Mouse (Mus musculus) myocyte (in vitro differentiated cells): ENCODE results near the gene Fuz. TPM values are rescaled to one million over a fixed set of nuclear protein-coding genes. Genes with fewer than 3 reads are reported as not detected.
A peak's percentile ranks its signal among the peaks of the same experiment; 100 is the strongest.

Experiments used
- H3K27me3 ChIP-seq: one replicate; pipeline ENCODE4 v1.6.1; 2011; ENCODE audit not compliant: control insufficient read depth, insufficient read depth, insufficient read length
- H3K36me3 ChIP-seq: one replicate; pipeline ENCODE4 v1.6.1; 2011; ENCODE audit not compliant: control insufficient read depth, insufficient read depth
- H3K4me2 ChIP-seq: one replicate; pipeline ENCODE4 v1.6.1; 2011; ENCODE audit warnings: low read depth, control low read depth
- H3K4me3 ChIP-seq: one replicate; pipeline ENCODE4 v1.5.1; 2011; ENCODE audit warnings: mild to moderate bottlenecking, control low read depth, moderate library complexity
- H3K79me2 ChIP-seq: one replicate; pipeline ENCODE4 v1.6.1; 2011; ENCODE audit not compliant: control insufficient read depth, insufficient read depth
- H3ac ChIP-seq: one replicate; pipeline ENCODE4 v1.6.1; 2011; ENCODE audit not compliant: control insufficient read depth, insufficient read length
- CEBPB ChIP-seq: IDR thresholded peaks from 2 replicates; pipeline ENCODE4 v1.6.1; 2011; ENCODE audit warnings: mild to moderate bottlenecking, moderate library complexity; ENCODE audit not compliant: poor library complexity, insufficient read depth, severe bottlenecking
- E2F4 ChIP-seq: IDR thresholded peaks from one replicate; pipeline ENCODE4 v1.6.1; 2011; ENCODE audit warnings: mild to moderate bottlenecking, control low read depth, moderate library complexity; ENCODE audit not compliant: insufficient read depth
- MAX ChIP-seq: IDR thresholded peaks from one replicate; pipeline ENCODE4 v1.6.1; 2011; ENCODE audit warnings: low read depth, mild to moderate bottlenecking, control low read depth
- MYOD1 ChIP-seq, 3 experiments: IDR thresholded peaks; one replicate each; pipeline ENCODE4 v1.6.1; 2011; ENCODE audit warnings: control low read depth in 2 of 3, low read depth in 2 of 3, mild to moderate bottlenecking in 2 of 3, moderate library complexity in 1 of 3; ENCODE audit not compliant: insufficient read length in 2 of 3, control insufficient read depth in 1 of 3
- MYOG ChIP-seq, 3 experiments: IDR thresholded peaks; one replicate each; pipeline ENCODE4 v1.6.1; 2011; ENCODE audit warnings: control low read depth in 2 of 3, low read depth in 2 of 3, mild to moderate bottlenecking in 2 of 3; ENCODE audit not compliant: insufficient read length in 2 of 3, control insufficient read depth in 1 of 3, insufficient read depth in 1 of 3
- POLR2A ChIP-seq: IDR thresholded peaks from one replicate; pipeline ENCODE4 v1.6.1; 2011; ENCODE audit warnings: low read depth, mild to moderate bottlenecking, control low read depth, moderate library complexity; ENCODE audit not compliant: insufficient read length
- POLR2AphosphoS2 ChIP-seq: IDR thresholded peaks from one replicate; pipeline ENCODE4 v1.6.1; 2011; ENCODE audit warnings: low read depth, control low read depth; ENCODE audit not compliant: insufficient read length
- REST ChIP-seq: IDR thresholded peaks from one replicate; pipeline ENCODE4 v1.6.1; 2011; ENCODE audit warnings: mild to moderate bottlenecking, control low read depth, moderate library complexity; ENCODE audit not compliant: insufficient read depth, insufficient read length
- SRF ChIP-seq: IDR thresholded peaks from one replicate; pipeline ENCODE4 v1.6.1; 2011; ENCODE audit warnings: low read depth; ENCODE audit not compliant: control insufficient read depth, insufficient read length
- TCF12 ChIP-seq: IDR thresholded peaks from one replicate; pipeline ENCODE4 v1.6.1; 2011; ENCODE audit warnings: mild to moderate bottlenecking, control low read depth; ENCODE audit not compliant: poor library complexity, insufficient read depth, severe bottlenecking
- TCF3 ChIP-seq: IDR thresholded peaks from one replicate; pipeline ENCODE4 v1.6.1; 2011; ENCODE audit warnings: low read depth, control low read depth; ENCODE audit not compliant: insufficient read length
- USF1 ChIP-seq: IDR thresholded peaks from one replicate; pipeline ENCODE4 v1.6.1; 2011; ENCODE audit warnings: low read depth, mild to moderate bottlenecking, control low read depth, moderate library complexity
- polyA plus RNA-seq: library from polyadenylated mRNA; unstranded; fragments of >200 nt; fragmentation: generic; extraction: Trizol; gene quantifications from one replicate; pipeline ENCODE4 v1.2.1, GENCODE M21; 2012; ENCODE audit warnings: missing spikeins

The Fuz gene
- polyA plus RNA-seq, 1 experiment: 11.6 TPM

GRCm38 (mm10) chr7:44922530-44922929 lies 26.7 kb downstream of the Fuz start:
- Histone ChIP-seq H3K36me3 (peaks cover 5% of the 10 kb centered on the region), H3K4me2 (no peak overlapping the region), H3K79me2 (peaks cover 12% of the 10 kb centered on the region), H3K27me3 (no peaks in the 10 kb centered on the region), H3ac (no peak overlapping the region), H3K4me3 (no peak overlapping the region)
- no peak for TF ChIP-seq TCF12
- no peak for TF ChIP-seq POLR2A
- no peak for TF ChIP-seq REST
- no peak for TF ChIP-seq USF1
- TF ChIP-seq TCF3: no peak
- no peak for TF ChIP-seq CEBPB
- no peak for TF ChIP-seq SRF
- TF ChIP-seq MYOG (IDR thresholded peaks at IDR 0.05; ENCODE audit: control insufficient read depth in 1 of 3, insufficient read depth in 1 of 3, insufficient read length in 2 of 3, low read depth in 2 of 3): no peak
- no peak for TF ChIP-seq MAX
- no peak for TF ChIP-seq POLR2AphosphoS2
- TF ChIP-seq MYOD1 (IDR thresholded peaks at IDR 0.05; ENCODE audit: control insufficient read depth in 1 of 3, insufficient read length in 2 of 3, low read depth in 2 of 3): no peak
- TF ChIP-seq E2F4: no peak

- H3ac ChIP-seq: no peak overlapping the region
- TF ChIP-seq TCF12: no peak
- no peak for TF ChIP-seq SRF
- no peak for TF ChIP-seq MAX
- H3K36me3 ChIP-seq: peaks cover 5% of the 10 kb centered on the region
- H3K4me2 ChIP-seq: no peak overlapping the region
- no peak overlapping the region for H3K4me3 ChIP-seq
- peaks cover 25% of the 10 kb centered on the region for H3K79me2 ChIP-seq
- no peaks in the 10 kb centered on the region for H3K27me3 ChIP-seq
These were observed 29.6 kb downstream of the Fuz start for GRCm38 (mm10) chr7:44925468-44925867.

- peaks cover 3% of the 10 kb centered on the region for H3K36me3 ChIP-seq
- no peaks in the 10 kb centered on the region for H3K27me3 ChIP-seq
- H3ac ChIP-seq: peak overlapping the region; percentile 64
- peak overlapping the region; percentile 54 for H3K4me3 ChIP-seq
- no peak for TF ChIP-seq SRF
- no peak for TF ChIP-seq MAX
- TF ChIP-seq CEBPB: no peak
- no peak for TF ChIP-seq POLR2AphosphoS2
- no peak for TF ChIP-seq TCF12
- no peak for TF ChIP-seq POLR2A
- TF ChIP-seq TCF3: no peak
- no peak for TF ChIP-seq REST
- TF ChIP-seq USF1: no peak
- TF ChIP-seq E2F4: no peak
- TF ChIP-seq MYOD1 (IDR thresholded peaks at IDR 0.05; ENCODE audit: control insufficient read depth in 1 of 3, insufficient read length in 2 of 3, low read depth in 2 of 3): no peak
- TF ChIP-seq MYOG (IDR thresholded peaks at IDR 0.05; ENCODE audit: control insufficient read depth in 1 of 3, insufficient read depth in 1 of 3, insufficient read length in 2 of 3, low read depth in 2 of 3): no peak
- peak overlapping the region; percentile 95 for H3K4me2 ChIP-seq
- peaks cover 21% of the 10 kb centered on the region for H3K79me2 ChIP-seq
These were observed 32.7 kb downstream of the Fuz start for GRCm38 (mm10) chr7:44928570-44928969.

- Histone ChIP-seq H3ac (peak within 1 kb of the TSS; percentile 64), H3K4me2 (peak within 1 kb of the TSS; percentile 95), H3K4me3 (peak within 1 kb of the TSS; percentile 54), H3K36me3 (no peaks in the 10 kb centered on the region), H3K79me2 (peaks cover 21% of the 10 kb centered on the region), H3K27me3 (no peaks in the 10 kb centered on the region)
- TF ChIP-seq TCF12: no peak
- peak; percentile 89 for TF ChIP-seq POLR2A
- peak; percentile 86 for TF ChIP-seq POLR2AphosphoS2
These were observed 33.6 kb downstream of the Fuz start, which contains the start of gene Ap2a1 for GRCm38 (mm10) chr7:44929204-44930151. Gene Ap2a1 (minus strand): TSS chr7:44929496.

- Histone ChIP-seq H3K27me3 (peaks cover 15% of the 10 kb centered on the region), H3K79me2 (no peaks in the 10 kb centered on the region), H3K4me2 (no peak overlapping the region), H3K36me3 (no peaks in the 10 kb centered on the region), H3K4me3 (no peak overlapping the region), H3ac (no peak overlapping the region)
- TF ChIP-seq USF1 (no peak), POLR2A (no peak), MAX (no peak), MYOD1 (IDR thresholded peaks at IDR 0.05; ENCODE audit: control insufficient read depth in 1 of 3, insufficient read length in 2 of 3, low read depth in 2 of 3) (no peak), CEBPB (no peak), TCF12 (no peak), POLR2AphosphoS2 (no peak), TCF3 (no peak), SRF (no peak), E2F4 (no peak), REST (no peak), MYOG (IDR thresholded peaks at IDR 0.05; ENCODE audit: control insufficient read depth in 1 of 3, insufficient read depth in 1 of 3, insufficient read length in 2 of 3, low read depth in 2 of 3) (no peak)
These were observed 42.8 kb downstream of the Fuz start for GRCm38 (mm10) chr7:44938680-44939079.
